7 mouse cellular contexts compared by ENCODE assay signal in genomic region chr4:134534932-134535786, GRCm38 (mm10). TPM values are rescaled to one million over a fixed set of nuclear protein-coding genes. Genes with fewer than 3 reads are reported as not detected.
A peak's percentile ranks its signal among the peaks of the same experiment; 100 is the strongest.
DNase-seq lines count a peak whose midpoint lies in the region; ATAC-seq lines count a peak whose summit lies in the region.

Gene Mtfr1l, minus strand, starts transcription at chr4:134535387.

- no peaks in the 10 kb centered on the region for H3K9me3 ChIP-seq in embryonic facial prominence, embryonic 12.5 days
- no peaks in the 10 kb centered on the region for H3K9me3 ChIP-seq in limb, embryonic 11.5 days (ENCODE audit: control insufficient read depth, low read length)
- no peaks in the 10 kb centered on the region for H3K9me3 ChIP-seq in midbrain, embryonic 14.5 days (ENCODE audit: control insufficient read depth, low read length)

- ATAC-seq in embryonic facial prominence, embryonic 12.5 days (ENCODE audit: insufficient number of reproducible peaks, insufficient read depth, low FRiP score, low TSS enrichment), result peak; percentile 97
- ATAC-seq in limb, embryonic 11.5 days (ENCODE audit: insufficient number of reproducible peaks, low FRiP score, low TSS enrichment, low read depth), result peak; percentile 96
- ATAC-seq in midbrain, embryonic 14.5 days (ENCODE audit: low FRiP score, low TSS enrichment), result peak; percentile 98

- H3K4me1 ChIP-seq in embryonic facial prominence, embryonic 12.5 days, result peaks cover 16% of the 10 kb centered on the region
- peaks cover 15% of the 10 kb centered on the region; the same call in 1 of the 2 replicates for H3K4me1 ChIP-seq in limb, embryonic 11.5 days (ENCODE audit: control insufficient read depth, insufficient read depth, low read length)
- peaks cover 17% of the 10 kb centered on the region for H3K4me1 ChIP-seq in midbrain, embryonic 14.5 days (ENCODE audit: control insufficient read depth, insufficient read depth, low read length)

- no peaks in the 10 kb centered on the region for H3K27me3 ChIP-seq in embryonic facial prominence, embryonic 12.5 days
- no peaks in the 10 kb centered on the region for H3K27me3 ChIP-seq in limb, embryonic 11.5 days (ENCODE audit: control insufficient read depth, insufficient read depth, low read length)
- no peaks in the 10 kb centered on the region for H3K27me3 ChIP-seq in midbrain, embryonic 14.5 days (ENCODE audit: control insufficient read depth, insufficient read depth, low read length)

- peak within 1 kb of the TSS; percentile 95 for H3K4me3 ChIP-seq in embryonic facial prominence, embryonic 12.5 days
- peak within 1 kb of the TSS; percentile 92 for H3K4me3 ChIP-seq in limb, embryonic 11.5 days (ENCODE audit: low read depth, low read length)
- H3K4me3 ChIP-seq in midbrain, embryonic 14.5 days (replicated peaks; ENCODE audit: low read depth, low read length), result peak within 1 kb of the TSS; percentile 93

- under 1% methylated on average over 71 of the region's 71 CpGs for WGBS in embryonic facial prominence, embryonic 12.5 days
- under 1% methylated on average over 68 of the region's 71 CpGs for WGBS in limb, embryonic 11.5 days
- under 1% methylated on average over 71 of the region's 71 CpGs for WGBS in midbrain, embryonic 14.5 days

- H3K4me2 ChIP-seq in embryonic facial prominence, embryonic 12.5 days (replicated peaks), result peak within 1 kb of the TSS; percentile 94
- H3K4me2 ChIP-seq in limb, embryonic 11.5 days (ENCODE audit: low read depth, severe bottlenecking), result peak within 1 kb of the TSS; percentile 95
- peak within 1 kb of the TSS; percentile 96 for H3K4me2 ChIP-seq in midbrain, embryonic 14.5 days (ENCODE audit: low read length)

- H3K9ac ChIP-seq in embryonic facial prominence, embryonic 12.5 days, result peak within 1 kb of the TSS; percentile 91
- peak within 1 kb of the TSS; percentile 77 for H3K9ac ChIP-seq in limb, embryonic 11.5 days (ENCODE audit: low read length)
- peak within 1 kb of the TSS; percentile 86 for H3K9ac ChIP-seq in midbrain, embryonic 14.5 days (replicated peaks; ENCODE audit: low read length)

- peak; percentile 97 for DNase-seq in adrenal gland, postnatal 25 days
- DNase-seq in heart, adult 11 months, result peak; percentile 100
- peak; percentile 99 for DNase-seq in kidney, adult 18-20 months
- DNase-seq in limb, embryonic 11.5 days (ENCODE audit: low spot score), result peak; percentile 97
- peak; percentile 97 for DNase-seq in midbrain, embryonic 14.5 days
- peak; percentile 96 to 97 for DNase-seq in spleen, adult 18-20 months

- H3K27ac ChIP-seq in embryonic facial prominence, embryonic 12.5 days, result peak within 1 kb of the TSS; percentile 88
- H3K27ac ChIP-seq in limb, embryonic 11.5 days (replicated peaks; ENCODE audit: low read depth, low read length), result peak within 1 kb of the TSS; percentile 71
- H3K27ac ChIP-seq in midbrain, embryonic 14.5 days (replicated peaks; ENCODE audit: low read depth, low read length), result peak within 1 kb of the TSS; percentile 82

- H3K36me3 ChIP-seq in embryonic facial prominence, embryonic 12.5 days, result peaks cover 34% of the 10 kb centered on the region
- H3K36me3 ChIP-seq in limb, embryonic 11.5 days (ENCODE audit: control insufficient read depth, insufficient read depth, low read length), result peaks cover 2% of the 10 kb centered on the region; the same call in 1 of the 2 replicates
- H3K36me3 ChIP-seq in midbrain, embryonic 14.5 days (ENCODE audit: control insufficient read depth, insufficient read depth, low read length), result peaks cover 40% of the 10 kb centered on the region

RNA-seq across cellular contexts. Expression of gene Mtfr1l, which starts in this region (rescaled TPM):
- total RNA-seq in adrenal gland, postnatal 25 days (2021), result 118 and 130 TPM in 2 replicates
- 135 and 139 TPM in 2 replicates for polyA plus RNA-seq in embryonic facial prominence, embryonic 12.5 days (2016; fragmentation: Nextera tagmentation; extraction: Ambion mirVana)
- polyA plus RNA-seq in limb, embryonic 11.5 days (2014; fragmentation: Nextera tagmentation; extraction: Ambion mirVana), result 120 and 121 TPM in 2 replicates
- polyA plus RNA-seq in midbrain, embryonic 14.5 days (2014; fragmentation: Nextera tagmentation; extraction: Ambion mirVana), result 181 and 185 TPM in 2 replicates

Comparison
In these comparisons a context has a peak if more than half of its experiments do, and no peak if none do; other contexts are left out.
1. Peak in every context shown above with its lines: DNase-seq, ATAC-seq, H3K4me3 ChIP-seq and H3K27ac ChIP-seq.